ENCODE assay signal across 24 mouse cellular contexts in the genomic region with DNA sequence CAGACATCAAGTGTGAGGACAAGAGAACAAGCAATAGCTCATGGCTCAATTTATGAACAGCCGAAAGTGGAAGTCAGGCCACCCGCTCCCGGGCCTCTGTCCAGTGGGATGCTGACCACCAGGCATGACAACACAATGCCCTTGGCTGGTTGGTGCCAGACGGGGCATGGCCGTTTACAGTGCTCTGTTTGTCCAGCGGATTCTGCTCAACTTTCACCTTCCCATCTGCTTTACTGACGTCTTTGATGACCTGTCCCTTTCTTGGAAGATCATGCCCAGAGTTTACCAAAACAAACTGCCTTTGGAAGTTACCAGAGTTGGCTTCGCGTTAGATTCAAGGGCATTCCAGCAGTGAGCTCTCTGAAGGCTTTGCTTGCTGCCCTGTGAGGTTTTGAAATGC.
DNase-seq lines count a peak whose midpoint lies in the region; ATAC-seq and TF ChIP-seq lines count a peak whose summit lies in the region.
"Had no signal": no experiment of that assay in that cellular context is flagged by ENCODE, and none has a peak within 500 bp of the region (broad histone marks: within the 10 kb centered on the region; RNA-seq: fewer than 3 reads in every experiment).

No protein-coding gene starts in this region.

- TF ChIP-seq POLR2A in liver, adult 2 months (IDR thresholded peaks at IDR 0.05; ENCODE audit: extremely low read depth, insufficient read depth, low read length), result no peak

- no peaks in the 10 kb centered on the region for H3K27me3 ChIP-seq in liver, adult 2 months (ENCODE audit: control insufficient read depth, insufficient read depth, low read length)
- peaks cover 9% of the 10 kb centered on the region; the same call in 1 of the 2 replicates for H3K27me3 ChIP-seq in liver, embryonic 11.5 days (replicated peaks; ENCODE audit: control insufficient read depth, insufficient read depth, low read length)
- H3K27me3 ChIP-seq: embryonic facial prominence, embryonic 12.5 days; embryonic facial prominence, embryonic 15.5 days; forebrain, embryonic 15.5 days; intestine, embryonic 15.5 days had no signal

- no peak overlapping the region for H3K4me2 ChIP-seq in liver, embryonic 11.5 days
- H3K4me2 ChIP-seq: embryonic facial prominence, embryonic 12.5 days; embryonic facial prominence, embryonic 15.5 days; forebrain, embryonic 12.5 days; forebrain, embryonic 15.5 days; heart, embryonic 11.5 days; hindbrain, embryonic 13.5 days; intestine, embryonic 15.5 days had no signal

- peaks cover 10% of the 10 kb centered on the region; the same call in 1 of the 2 replicates for H3K36me3 ChIP-seq in liver, adult 2 months (ENCODE audit: control insufficient read depth, insufficient read depth, low read length)
- no peaks in the 10 kb centered on the region for H3K36me3 ChIP-seq in liver, embryonic 11.5 days (ENCODE audit: control insufficient read depth, insufficient read depth, low read length)
- H3K36me3 ChIP-seq: embryonic facial prominence, embryonic 15.5 days; intestine, embryonic 15.5 days had no signal

- TF ChIP-seq CTCF in liver, adult 2 months (IDR thresholded peaks at IDR 0.05; ENCODE audit: low read depth, low read length), result no peak

- no peaks in the 10 kb centered on the region for H3K79me2 ChIP-seq in liver, adult 2 months (ENCODE audit: control insufficient read depth, insufficient read depth, low read length)

- H3K9me3 ChIP-seq in liver, embryonic 11.5 days (ENCODE audit: control insufficient read depth, low read length), result no peaks in the 10 kb centered on the region
- H3K9me3 ChIP-seq: embryonic facial prominence, embryonic 12.5 days; embryonic facial prominence, embryonic 15.5 days; forebrain, embryonic 15.5 days; hindbrain, embryonic 10.5 days; intestine, embryonic 15.5 days had no signal

- no peak for ATAC-seq in liver, embryonic 11.5 days (replicated peaks; ENCODE audit: low FRiP score)
- ATAC-seq: activated CD4-positive, CD25-positive, alpha-beta regulatory T cell, adult 4 months; forebrain, embryonic 15.5 days; hindbrain, embryonic 16.5 days; intestine, embryonic 15.5 days had no signal

- no peak overlapping the region for H3K27ac ChIP-seq in liver, adult 2 months (replicated peaks; ENCODE audit: insufficient read depth, low read depth, low read length)
- no peak overlapping the region for H3K27ac ChIP-seq in liver, embryonic 11.5 days (ENCODE audit: low read depth, low read length)
- H3K27ac ChIP-seq: embryonic facial prominence, embryonic 12.5 days; embryonic facial prominence, embryonic 15.5 days; forebrain, embryonic 12.5 days; forebrain, embryonic 15.5 days; hindbrain, embryonic 10.5 days; hindbrain, embryonic 13.5 days; intestine, embryonic 15.5 days had no signal

- WGBS in liver, adult 2 months, result 87% methylated on average over 9 of the region's 9 CpGs
- WGBS in liver, embryonic 11.5 days, result 82% methylated on average over 9 of the region's 9 CpGs

- H3K9ac ChIP-seq in liver, adult 2 months (ENCODE audit: low read depth, low read length), result no peak overlapping the region
- H3K9ac ChIP-seq in liver, embryonic 11.5 days (ENCODE audit: low read depth, low read length), result no peak overlapping the region
- H3K9ac ChIP-seq: embryonic facial prominence, embryonic 12.5 days; embryonic facial prominence, embryonic 15.5 days; forebrain, embryonic 12.5 days; forebrain, embryonic 15.5 days; hindbrain, embryonic 13.5 days; intestine, embryonic 15.5 days had no signal

- no peaks in the 10 kb centered on the region for H3K4me1 ChIP-seq in liver, adult 2 months (ENCODE audit: control insufficient read depth, insufficient read depth, low read length)
- no peaks in the 10 kb centered on the region for H3K4me1 ChIP-seq in liver, embryonic 11.5 days (replicated peaks; ENCODE audit: control insufficient read depth, insufficient read depth, low read length)
- H3K4me1 ChIP-seq: intestine, embryonic 15.5 days had no signal

- H3K4me3 ChIP-seq in liver, adult 2 months (ENCODE audit: insufficient read depth, low read depth, low read length), result no peak overlapping the region
- no peak overlapping the region for H3K4me3 ChIP-seq in liver, embryonic 11.5 days (ENCODE audit: low read depth, low read length)
- H3K4me3 ChIP-seq: embryonic facial prominence, embryonic 12.5 days; embryonic facial prominence, embryonic 15.5 days; forebrain, embryonic 12.5 days; forebrain, embryonic 15.5 days; hindbrain, embryonic 10.5 days; hindbrain, embryonic 13.5 days; intestine, embryonic 15.5 days had no signal

- peak; percentile 46 for DNase-seq in adrenal gland, adult 2 months
- DNase-seq in adrenal gland, adult 18-20 months (ENCODE audit: low spot score in 2 of 2), result no peak
- DNase-seq in liver, adult 2 months (ENCODE audit: extremely low read depth, low read depth, low spot score), result peak; percentile 44
- no peak for DNase-seq in liver, embryonic 11.5 days (ENCODE audit: low spot score)
- DNase-seq in adipocyte (ENCODE audit: low spot score), result peak; percentile 94
- peak; percentile 27 for DNase-seq in adrenal gland, postnatal 25 days
- DNase-seq in urinary bladder, postnatal 4 days (ENCODE audit: low spot score in 2 of 2), result no peak
- DNase-seq in layer of hippocampus, postnatal 10 days (ENCODE audit: low spot score in 2 of 2), result no peak
- DNase-seq: cerebellum, adult 11 months; cerebellum, adult 2 months; cerebellum, adult 9-11 months; cerebellum, postnatal 25 days; gastrocnemius, postnatal 25 days; kidney, adult 11 months had no signal

Comparison
In these comparisons a context has a peak if more than half of its experiments do, and no peak if none do; other contexts are left out.
1. DNase-seq: peak in adrenal gland, adult 2 months (single experiment), liver, adult 2 months (single experiment), adipocyte (single experiment) and adrenal gland, postnatal 25 days (single experiment); none in adrenal gland, adult 18-20 months (0 of 2), liver, embryonic 11.5 days (single experiment), urinary bladder, postnatal 4 days (0 of 2) and layer of hippocampus, postnatal 10 days (0 of 2).